Mouse (Mus musculus): Measurements from ENCODE around the gene Gm43951.

Gene Gm43951

GRCm38 (mm10) chr11:72206341-72207203 is at the start of gene Gm43951:
Gm43951 (minus strand) TSS chr11:72206840.
- DNase-seq (ENCODE audit: low spot score), result peak; percentile 20

DNA sequence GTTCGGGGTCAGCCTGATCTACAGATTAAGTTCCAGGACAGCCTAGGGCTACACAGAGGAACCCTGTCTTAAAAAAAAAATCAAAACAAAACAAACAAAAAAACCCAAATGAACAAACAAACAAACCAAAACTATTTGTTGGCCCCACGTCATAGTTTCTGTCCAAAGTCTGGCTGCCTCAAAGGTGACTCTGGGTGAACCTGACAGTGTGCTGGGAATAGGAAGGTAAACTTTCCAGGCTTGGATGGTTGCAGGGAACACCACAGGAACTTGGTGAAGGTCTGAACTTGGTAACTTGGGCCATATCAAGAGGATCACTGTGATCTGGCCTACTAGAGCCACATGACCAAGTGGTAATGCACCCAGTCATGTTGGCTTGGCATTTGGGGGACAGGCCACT is 49.8 kb upstream of the Gm43951 start:
- no peak for DNase-seq (ENCODE audit: low spot score)

DNA sequence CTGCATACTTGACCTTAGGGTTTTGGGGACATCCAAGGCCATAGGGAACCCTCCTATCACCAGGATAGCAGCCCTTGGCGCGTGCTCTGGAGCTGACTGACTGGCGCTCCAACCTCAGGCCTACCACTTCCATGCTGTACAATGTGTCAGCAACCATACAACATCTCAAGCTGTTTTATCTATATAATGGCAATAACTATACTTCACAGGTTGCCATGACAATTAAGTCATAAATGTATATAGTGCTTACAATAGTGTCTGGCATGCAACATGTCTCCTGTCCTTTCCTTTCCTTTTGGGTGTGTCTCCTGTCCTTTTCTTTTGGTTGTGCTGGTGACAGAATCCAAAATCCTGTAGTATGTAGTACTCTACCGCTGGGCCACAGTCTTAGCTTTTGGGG is 49.0 kb upstream of the Gm43951 start:
- DNase-seq (ENCODE audit: low spot score), result no peak

GRCm38 (mm10) chr11:72245196-72245753 is 38.6 kb upstream of the Gm43951 start:
- no peak for DNase-seq (ENCODE audit: low spot score)

GRCm38 (mm10) chr11:72240062-72240860 is 33.6 kb upstream of the Gm43951 start:
- DNase-seq (ENCODE audit: low spot score), result no peak

- no peak for DNase-seq (ENCODE audit: low spot score)
Observed at GRCm38 (mm10) chr11:72234013-72234412, 27.4 kb upstream of the Gm43951 start.

- no peak for DNase-seq (ENCODE audit: low spot score)
Observed at GRCm38 (mm10) chr11:72232991-72233390, 26.4 kb upstream of the Gm43951 start.

DNA sequence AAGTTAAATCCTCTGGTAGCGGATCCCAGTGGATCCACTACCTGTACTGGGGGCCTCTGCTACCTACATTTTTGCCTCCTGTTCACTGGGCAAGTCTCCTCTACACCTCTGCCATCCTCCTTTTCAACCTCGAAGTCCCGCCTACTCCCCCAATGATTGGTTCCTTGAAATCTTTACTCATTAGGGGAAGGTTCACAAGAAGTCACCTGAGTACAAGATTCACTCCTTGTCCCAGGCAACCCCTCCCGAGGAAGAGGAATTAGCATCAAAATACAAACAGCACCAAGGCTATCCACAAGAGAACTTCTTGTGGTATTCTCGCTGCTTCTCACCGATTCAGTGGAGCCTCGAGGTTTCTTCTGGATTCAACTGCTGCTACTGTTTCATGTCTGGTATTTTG is 25.4 kb upstream of the Gm43951 start:
- no peak for DNase-seq (ENCODE audit: low spot score)

DNA sequence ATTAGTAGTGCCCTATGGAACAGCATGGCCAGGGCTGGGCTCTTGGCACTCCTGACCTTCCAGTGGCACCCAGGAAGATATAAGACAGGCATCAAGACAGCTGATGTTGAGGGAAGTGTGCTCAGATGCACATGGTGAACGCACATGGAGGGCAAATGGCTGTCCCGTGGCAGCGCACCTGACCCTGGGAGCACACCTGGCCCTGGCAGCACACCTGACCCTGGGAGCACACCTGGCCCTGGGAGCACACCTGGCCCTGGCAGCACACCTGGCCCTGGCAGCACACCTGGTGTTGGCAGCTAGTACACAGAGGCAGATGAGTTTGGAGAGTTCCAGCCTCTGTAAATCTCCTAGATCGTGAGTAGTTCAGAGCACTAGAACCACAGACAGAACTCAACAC is 21.9 kb upstream of the Gm43951 start:
- DNase-seq (ENCODE audit: low spot score), result no peak

- no peak for DNase-seq (ENCODE audit: low spot score)
Observed at GRCm38 (mm10) chr11:72226901-72227300, 20.3 kb upstream of the Gm43951 start.

DNA sequence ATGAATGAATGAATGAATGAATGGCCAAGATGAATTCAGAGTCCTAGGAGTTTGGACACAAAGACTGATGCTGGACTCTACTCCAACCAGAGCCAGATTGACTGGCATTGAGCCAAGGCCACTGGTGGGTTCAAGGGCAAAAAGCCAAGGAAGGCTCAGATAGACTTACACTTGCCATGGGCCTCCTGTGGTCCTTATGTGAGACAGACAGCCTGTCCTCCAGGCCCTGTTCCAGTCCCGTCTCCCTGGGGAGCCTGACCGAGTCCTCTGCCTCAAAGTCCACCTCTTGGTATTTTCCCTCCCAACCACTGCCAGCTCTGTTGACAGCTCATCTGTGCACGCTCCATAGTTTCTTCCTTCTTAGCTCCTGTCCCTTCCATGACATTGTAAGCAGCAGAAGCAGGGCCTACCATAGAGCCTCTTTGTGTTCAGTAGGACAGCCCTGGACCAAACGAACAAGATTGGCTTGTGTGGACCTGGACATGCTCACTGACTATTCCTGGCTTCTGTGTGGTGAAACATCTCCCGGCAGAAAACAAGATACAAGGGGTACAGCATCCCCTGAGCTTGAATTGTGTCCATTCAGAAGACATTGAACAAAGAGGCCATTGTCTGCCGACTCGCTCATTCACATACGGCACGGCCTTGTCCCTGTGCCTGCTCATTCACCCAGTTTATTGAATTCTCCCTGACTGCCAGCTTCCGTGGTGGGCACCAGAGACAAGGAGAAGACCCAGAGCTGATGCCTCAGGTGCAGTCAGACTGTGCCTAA is 19.6 kb upstream of the Gm43951 start:
- no peak for DNase-seq (ENCODE audit: low spot score)

- peak; percentile 67 for DNase-seq (ENCODE audit: low spot score)
Observed at GRCm38 (mm10) chr11:72224865-72225264, 18.2 kb upstream of the Gm43951 start.

DNA sequence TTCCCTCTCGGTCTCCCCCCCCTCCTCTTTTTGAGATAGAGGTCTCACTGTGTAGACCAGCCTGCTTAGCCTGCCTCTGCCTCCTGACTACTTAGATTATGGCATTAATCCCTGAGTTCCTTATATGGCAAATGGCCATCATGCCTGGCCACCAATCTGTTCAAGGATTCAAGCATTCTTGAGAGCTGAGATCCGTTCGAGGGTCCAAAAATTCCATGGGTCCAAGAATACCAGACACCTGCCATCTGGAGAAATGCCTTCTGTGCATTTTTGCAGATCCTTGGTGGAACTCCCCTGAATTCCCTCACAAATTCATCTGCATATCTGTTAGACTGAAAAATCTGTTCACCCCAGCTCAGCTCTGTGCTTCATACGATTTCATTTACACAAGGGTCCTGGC is 16.8 kb upstream of the Gm43951 start:
- no peak for DNase-seq (ENCODE audit: low spot score)

DNA sequence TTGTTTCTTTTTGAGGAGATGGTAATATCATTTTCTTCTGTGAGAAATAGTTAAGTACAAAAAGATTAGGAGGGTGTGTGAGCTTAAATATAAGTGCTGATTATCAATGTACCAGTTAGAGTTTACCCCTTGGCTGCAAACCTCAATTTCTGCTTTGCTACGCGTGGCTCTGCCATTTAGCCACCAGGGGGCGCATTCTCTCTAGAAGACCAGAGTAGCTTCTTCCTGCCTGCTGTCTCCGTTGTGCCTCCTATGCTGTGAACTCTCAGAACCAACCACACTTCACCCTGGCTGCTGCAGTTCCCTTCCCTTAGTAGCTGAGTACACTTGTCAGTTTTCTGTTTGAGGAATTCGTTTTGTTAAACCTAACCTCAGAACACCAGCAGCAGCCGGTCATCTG is 14.6 kb upstream of the Gm43951 start:
- DNase-seq (ENCODE audit: low spot score), result peak; percentile 64

- no peak for DNase-seq (ENCODE audit: low spot score)
Observed at GRCm38 (mm10) chr11:72217116-72217515, 10.5 kb upstream of the Gm43951 start.

- peak; percentile 64 for DNase-seq (ENCODE audit: low spot score)
Observed at GRCm38 (mm10) chr11:72215410-72215797, 8.8 kb upstream of the Gm43951 start, which contains the start of gene Med31. Med31 (minus strand) TSS chr11:72215592.

DNA sequence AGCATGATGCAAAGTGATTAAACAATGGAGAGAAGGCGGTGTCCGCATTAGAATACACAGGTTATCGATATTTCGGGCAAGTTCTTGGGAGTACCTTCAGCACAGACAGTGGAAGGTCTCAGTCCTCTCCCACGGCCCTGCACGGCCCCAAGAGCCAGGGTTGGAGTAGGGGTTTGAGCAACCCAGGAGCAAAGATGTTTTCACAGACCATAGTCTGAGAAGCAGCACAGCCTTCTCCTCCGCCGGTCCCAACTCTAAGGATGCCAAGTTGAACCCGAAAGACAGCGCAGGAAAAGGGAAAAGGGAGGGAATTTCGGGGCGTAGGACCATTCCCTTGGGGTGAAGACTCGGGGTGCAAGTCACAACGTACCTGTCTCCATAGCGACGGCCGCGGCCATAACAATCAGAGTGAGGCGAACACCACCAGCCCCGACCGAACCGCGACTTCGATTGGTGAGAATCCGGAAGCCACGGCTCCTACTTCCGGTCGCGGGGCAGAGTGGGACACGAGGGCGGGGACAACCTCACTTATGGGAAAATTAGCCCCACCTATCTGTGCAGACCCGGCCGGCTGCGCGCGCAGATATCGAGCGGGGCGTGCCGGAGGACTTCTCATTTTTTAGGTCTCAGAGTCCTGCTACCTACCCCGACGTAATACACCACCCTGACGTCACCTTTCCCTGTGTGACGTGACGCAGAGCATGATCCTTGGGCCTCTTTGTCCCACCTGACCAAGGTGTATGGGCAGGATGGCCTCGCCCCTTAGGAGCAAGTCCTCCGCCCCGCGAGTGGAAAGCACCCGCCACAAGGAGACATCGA is 8.2 kb upstream of the Gm43951 start:
- peak; percentile 85 for DNase-seq (ENCODE audit: low spot score)

DNA sequence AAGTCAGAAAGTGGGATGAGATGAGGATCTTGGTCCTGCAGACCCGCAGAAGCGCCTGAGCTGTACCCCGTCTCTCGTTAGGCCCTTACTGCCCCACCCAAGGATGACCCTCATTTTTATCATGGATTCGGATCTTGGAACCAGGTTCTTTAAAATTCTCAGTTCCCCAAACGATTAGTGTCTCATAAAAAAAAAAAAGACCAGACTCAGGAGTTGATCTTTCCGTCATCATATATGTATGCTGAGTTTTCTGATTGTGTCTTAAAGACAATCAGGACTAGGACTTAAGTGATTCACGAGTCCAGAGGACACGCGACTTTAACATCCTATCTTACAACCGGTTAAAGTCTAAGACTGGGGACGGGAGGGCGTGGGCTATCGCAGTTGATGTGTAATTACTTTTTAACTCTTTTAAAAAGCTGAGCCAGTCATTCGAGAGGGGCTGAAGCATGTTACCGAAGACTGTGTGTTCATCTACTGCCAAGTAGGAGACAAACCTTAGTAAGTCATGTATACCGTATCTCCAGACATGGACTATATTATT is 1.3 kb upstream of the Gm43951 start:
- DNase-seq (ENCODE audit: low spot score), result no peak

- peak; percentile 79 for DNase-seq (ENCODE audit: low spot score)
Observed at GRCm38 (mm10) chr11:72207204-72207833, 679 bp upstream of the Gm43951 start, which contains the start of the genes 4933427D14Rik and Txndc17. 4933427D14Rik (minus strand) TSS chr11:72207459. Txndc17 (plus strand) TSS chr11:72207547.

DNA sequence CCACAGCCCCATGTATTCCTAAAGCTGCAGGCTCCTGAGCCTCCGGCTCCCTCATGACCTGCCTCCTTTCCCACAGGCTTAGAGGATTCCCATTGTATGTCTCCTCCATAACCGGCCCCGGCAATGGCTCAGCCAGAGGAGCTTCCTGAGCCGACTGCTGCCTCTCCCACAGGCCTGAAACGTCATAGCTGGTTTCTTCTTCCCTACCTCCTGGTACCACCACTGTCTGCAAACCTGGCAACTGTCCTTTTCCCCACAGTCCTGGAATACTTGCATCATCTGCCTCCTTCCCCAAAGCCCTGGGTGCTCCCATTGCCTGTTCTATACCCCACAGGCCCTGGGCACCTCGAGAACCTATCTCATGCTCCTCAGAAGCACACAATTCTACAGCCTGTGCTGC is 1.4 kb downstream of the Gm43951 start:
- DNase-seq (ENCODE audit: low spot score), result no peak

Measured in urinary bladder, postnatal 25 days (tissue).